Mouse (Mus musculus) thymus, postnatal 14 days (tissue): ENCODE measurements around the gene Frk.
"Not testable (repeated sequence)": the region's sequence is repeated elsewhere in the genome, so short reads cannot be mapped to it uniquely, and the experiment has no call there.

Source experiments
- DNase-seq: peaks from one replicate; pipeline ENCODE4 v3.0.0; 2021

Frk gene

DNA sequence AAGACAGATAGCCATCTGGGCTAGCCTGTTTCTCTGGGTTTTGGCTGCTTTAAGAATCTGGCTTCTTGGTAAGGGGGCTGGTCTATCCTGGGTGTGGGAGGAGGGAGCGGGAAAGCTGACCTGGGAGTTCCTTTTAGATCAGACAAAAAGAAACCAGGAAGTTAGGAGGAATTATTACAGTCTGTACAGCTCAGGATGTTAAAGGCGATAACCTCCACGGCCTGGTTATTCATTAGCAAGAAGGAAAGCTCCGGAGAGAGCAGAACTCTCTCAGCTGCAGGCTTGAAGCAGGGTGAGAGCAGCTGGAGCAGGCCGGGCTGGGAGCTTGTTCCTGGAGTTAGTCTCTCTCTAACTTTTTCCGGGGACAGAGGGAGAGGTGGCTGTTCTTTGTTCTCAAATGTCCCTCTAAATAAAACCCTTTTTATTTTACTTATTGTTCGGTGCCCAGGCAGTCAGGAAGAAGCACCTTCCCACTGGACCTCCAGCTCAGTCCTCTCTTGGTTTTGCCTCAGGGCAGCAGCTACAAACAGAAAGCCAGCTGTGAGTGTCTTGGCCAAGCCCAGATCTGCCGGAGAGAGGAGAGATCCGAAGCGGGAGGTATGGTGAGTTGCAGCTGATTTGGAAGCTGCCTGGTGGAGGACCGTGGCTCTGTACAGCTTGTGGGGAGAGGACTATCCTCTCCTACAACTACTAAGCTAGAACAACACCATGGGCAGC is at the start of gene Frk:
Frk (plus strand) TSS at position 103 of the 717 bp plus-strand sequence.
- DNase-seq = no peak

DNA sequence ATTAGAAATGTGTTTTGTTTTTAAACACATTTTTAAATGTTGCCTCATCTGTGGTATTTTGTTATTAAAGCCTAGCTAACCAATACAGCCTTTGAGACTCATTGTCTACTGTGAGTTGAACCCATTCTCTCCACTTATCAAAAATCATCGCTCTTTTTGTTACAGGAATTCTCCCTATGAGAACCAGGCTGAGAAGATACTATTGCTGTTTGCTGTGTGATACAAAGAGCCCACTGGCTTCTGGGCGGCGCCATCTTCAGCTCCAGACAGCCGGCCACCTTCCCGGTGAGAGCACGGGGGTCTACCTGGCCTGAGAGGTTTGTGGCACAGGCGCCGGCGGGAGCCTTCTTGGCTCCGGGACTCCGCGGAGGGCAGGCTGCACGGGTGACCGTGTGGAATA is 49.0 kb upstream of the Frk start:
- not testable (repeated sequence) for DNase-seq

DNA sequence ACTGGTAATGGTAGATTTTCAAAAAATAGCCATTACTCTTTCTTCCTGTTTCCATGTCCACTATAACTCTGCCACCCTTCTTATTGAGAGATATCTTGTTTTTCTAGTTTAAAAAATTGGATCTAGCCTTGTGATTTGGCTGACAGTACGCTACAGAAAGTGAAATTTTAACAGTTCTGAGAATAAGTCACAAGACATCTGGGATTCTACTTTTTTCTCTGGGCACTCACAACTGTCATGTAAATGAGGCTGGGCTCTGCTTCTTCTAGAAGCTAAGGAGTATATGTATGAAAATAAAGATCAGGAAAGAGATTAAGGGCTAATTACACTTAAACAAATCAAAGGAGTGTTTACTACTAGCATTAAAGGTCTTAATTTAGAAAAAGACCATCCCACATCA is 33.7 kb upstream of the Frk start:
- no peak for DNase-seq

DNA sequence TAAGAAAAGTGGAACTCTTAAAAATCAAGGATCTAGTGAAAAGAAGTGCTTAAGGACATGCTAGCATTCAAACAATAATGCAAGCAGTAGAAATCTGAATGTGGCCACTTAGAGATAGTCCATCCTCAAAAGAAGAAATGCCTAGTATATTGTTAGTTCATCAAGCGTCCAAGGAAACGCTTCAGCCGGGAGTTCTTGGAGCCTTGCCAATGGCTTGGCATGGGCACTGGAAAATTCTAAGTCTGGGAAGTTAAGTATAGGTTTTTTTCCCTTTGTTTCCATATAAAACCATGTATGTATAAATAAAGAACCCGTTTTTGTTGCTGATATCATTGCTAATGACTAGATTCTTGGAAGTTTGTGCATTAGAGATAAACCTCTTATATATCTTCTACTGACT is 21.7 kb upstream of the Frk start:
- no peak for DNase-seq

DNA sequence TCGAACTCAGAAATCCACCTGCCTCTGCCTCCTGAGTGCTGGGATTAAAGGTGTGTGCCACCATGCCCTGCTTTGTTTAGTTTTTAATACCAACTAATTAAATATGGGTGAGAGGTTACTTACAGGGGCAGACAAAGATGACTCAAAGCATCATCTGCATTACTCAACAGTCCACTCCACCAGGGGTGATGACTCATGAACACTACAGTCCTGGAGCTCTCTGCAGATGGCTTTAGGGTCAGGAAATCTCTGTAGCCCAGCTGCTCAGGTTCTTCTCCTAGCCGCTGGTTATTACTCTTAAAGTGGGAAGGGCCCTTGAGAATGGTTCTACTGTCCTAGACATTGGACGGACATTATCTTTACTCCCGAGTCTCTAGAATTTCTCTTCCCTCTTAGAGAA is 18.9 kb upstream of the Frk start:
- DNase-seq = no peak

DNA sequence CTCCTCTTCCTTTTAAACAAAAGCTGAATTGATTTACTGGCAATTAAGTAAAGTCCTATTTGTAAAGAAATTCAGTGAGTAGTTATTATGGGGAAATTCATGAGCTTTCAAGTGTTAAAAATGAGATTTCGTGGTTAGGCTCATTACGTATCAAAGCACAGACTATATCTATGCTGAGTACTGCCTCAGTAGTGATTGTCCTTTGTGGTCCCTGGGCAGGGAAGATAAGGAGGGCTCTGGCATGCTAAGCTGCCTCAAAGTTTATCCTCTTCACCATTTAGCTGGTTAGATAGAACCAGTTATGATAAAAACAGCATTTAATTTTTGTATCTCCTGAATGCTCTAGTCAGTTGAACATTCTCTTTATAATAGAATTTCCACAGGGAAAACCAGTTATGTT is 14.2 kb upstream of the Frk start:
- no peak for DNase-seq

DNA sequence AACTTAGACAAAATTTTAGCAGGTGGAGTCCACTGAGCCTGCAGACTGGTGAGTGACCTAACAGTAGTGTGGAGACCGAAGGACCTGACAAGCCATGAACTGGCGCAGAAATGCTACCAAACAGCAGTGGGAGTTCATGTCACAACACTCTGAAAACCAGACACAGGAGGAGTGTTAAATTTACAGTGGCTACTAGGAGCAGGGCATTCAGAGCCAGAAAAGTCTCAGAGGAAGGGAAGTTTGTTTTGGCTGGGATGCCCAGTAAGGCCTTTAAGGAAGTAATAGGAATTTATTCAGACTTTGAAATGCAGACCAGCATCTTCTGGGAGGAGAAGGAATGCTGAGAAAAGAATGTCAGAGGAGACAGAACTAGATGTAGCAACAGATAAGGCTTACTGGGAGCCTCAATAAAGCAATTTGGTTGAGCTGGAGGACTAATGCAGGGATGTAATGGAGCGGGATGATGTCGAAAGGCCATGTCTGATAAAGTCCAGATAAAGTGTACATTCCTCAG is 3.2 kb upstream of the Frk start:
- DNase-seq = no peak

DNA sequence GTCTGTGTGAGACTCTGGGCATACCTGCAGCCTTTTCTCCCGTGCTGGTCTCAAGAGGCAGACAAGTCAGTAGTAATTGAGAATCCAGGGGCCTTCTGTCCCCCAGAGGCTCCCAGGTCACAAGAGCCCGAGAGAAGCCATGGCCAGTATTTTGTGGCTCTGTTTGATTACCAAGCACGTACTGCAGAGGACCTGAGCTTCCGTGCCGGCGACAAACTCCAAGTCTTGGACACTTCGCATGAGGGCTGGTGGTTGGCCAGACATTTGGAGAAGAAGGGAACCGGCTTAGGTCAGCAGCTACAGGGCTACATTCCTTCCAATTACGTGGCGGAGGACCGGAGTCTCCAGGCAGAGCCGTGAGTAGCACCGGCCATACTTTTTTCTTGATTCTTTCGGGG is 814 bp downstream of the Frk start:
- DNase-seq = no peak

DNA sequence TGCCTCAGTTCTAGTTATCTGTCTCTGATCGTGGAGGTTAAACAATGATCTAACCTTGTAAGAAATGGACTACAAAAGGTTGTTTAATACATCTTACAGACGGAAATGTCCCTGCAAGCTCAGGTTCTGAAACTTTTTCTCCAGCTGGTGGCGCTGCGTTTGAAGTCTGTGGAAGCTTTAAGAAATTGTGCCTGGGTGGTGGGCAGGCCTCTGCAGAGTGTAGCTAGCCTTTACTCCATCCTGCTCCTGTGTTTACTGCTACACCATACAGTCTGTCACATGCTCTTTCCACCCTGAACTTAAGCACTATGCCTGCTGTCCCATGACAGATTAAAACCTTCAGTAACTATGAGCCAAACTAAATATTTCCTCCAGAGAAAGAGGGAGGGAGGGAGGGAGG is 1.9 kb downstream of the Frk start:
- DNase-seq = no peak

DNA sequence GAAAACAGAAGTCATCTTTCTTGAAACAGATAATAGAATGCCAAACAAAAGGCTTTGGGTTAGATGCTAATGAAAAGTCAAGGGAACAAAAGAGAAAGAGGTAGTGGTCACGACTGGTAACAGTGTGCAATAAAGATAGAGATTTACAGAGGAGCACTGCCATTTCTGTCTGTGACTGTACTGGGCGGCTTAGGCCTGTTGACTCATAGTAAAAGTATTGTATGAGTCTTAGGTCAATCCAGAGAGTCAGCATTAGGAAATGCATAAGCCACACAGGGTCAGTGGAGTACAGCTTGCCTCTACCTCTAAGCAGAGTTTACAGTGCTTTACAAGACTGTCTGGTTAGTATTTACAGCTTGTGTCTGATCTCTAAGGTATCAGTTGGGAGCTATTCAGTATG is 24.6 kb downstream of the Frk start:
- DNase-seq = no peak

DNA sequence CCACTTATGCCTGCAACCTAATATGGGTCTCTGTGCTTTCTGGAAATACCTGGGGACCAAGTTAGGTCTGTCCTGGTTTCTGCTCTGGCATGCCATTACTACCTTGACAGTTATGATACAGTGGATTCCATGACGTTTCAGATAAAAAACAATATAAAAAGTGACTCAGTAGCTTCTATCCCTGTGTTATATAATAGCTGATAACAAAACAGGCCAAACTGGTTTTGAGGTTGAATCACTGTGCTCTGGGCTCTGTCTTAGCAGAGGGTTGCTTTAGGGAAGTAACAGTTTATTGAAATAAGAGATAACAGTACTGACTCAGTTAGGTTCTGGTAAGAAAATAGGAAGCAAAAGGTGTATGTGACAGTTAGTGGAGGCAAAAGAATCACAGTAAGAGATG is 25.4 kb downstream of the Frk start:
- DNase-seq = no peak

DNA sequence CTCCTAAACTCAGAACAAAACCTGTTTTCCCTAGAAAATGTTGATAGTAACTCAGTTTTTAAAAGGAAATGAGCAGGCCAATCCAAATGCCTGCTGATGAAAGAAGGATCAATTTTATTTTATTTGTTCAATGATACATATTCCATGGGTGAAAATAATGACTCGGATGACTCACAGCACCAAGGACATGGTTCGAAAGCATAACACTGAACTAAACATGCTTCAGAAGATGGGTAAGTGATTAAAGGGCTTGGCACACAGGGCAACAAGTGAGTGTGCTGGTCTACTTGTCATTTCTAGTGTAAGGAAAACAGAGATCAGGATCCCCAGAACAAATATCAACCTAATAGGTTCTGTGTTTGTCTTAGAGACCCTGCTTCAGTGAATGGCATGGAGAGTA is 26.1 kb downstream of the Frk start:
- DNase-seq = no peak

DNA sequence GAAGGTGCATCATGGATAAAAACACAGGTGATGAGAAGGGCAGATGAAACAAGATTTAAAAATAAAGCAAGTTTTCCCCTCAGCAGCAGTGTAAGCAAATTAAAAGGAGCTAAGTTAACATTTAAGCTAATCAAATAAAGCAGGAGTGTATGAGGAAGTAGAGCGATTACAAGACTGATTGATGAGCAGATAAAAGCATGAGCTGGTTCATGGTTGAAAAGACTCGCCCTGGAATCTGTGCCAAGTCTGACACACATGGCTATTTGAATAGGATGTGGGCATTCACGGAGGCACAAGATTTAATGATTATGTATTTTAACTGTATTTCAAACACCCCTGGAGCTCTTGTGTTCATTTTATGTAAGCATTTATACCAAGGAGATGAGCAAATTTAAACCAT is 28.0 kb downstream of the Frk start:
- DNase-seq = no peak

DNA sequence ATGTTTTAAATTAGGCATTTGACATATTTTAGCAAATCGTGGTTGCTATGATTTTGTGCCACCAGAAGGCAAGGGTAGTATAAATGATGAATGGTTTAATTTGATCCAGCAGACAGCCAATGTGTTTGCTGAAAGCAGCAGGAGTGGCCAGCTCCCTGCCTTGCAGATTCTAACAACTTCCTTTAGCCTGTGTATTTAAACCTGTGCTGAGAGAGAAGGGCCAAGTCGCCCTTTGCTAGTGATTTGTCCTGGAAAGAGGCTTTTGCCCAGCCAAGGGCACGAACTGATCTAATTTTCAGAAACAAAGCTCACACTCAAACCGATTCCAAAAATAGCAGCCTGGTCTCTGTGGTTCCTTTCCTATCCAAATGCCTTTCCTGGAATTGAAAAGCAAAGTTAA is 29.4 kb downstream of the Frk start:
- DNase-seq = no peak

DNA sequence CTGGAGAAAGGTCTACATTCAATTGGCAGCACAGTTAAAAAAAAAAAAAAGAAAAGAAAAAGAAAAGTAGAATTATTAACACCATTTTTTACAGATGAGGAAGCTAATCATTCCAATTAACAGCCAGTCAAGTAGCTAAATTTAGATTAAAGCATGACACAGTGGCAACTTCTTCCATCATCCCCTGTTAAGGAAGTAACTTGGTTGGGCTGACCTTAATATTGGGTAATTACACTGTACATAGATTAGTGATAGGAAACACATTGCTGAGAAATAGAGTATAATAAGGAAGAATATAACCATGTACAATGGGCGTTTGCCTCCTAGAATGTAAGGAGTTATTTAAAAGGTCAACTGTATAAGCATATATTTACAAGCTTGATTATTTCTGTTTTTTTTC is 42.4 kb downstream of the Frk start:
- DNase-seq = no peak

DNA sequence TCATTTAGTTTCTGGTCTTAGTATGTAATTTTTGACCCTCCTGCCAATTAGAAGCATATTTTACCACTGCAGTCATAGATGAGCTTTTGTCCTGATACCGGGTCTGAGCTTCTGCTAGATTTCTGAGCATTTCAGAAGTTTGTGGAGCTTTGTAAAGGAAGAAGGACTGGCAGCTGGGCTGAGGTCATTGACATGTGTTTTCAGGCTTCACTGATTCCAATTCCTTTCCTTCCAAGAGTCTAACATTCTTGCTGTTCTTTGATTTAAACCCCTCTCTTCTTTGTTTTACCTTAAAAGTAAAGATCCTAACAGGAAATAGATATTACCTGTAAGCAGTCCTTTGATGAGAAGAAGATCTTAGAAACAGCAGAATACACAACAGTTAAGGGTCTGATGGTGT is 48.6 kb downstream of the Frk start:
- no peak for DNase-seq

DNA sequence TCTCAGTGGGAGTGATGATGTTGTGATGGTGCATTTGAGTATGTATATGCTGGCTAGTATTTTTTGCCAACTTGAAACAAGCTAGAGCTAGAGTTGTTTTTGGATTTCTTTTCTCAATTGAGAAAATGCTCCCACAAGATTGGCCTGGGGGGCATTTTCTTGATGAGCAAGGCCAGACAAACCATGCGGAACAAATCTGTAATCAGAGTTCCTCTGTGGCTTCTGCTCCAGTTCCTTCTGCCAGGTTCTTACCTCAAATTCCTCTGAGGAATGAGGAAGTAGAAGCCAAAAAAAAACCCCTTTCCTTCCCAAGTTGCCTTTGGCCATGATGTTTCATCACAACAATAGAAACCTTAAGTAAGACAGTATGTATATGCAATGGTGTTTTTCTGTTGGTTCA is 49.3 kb downstream of the Frk start:
- DNase-seq = no peak

DNA sequence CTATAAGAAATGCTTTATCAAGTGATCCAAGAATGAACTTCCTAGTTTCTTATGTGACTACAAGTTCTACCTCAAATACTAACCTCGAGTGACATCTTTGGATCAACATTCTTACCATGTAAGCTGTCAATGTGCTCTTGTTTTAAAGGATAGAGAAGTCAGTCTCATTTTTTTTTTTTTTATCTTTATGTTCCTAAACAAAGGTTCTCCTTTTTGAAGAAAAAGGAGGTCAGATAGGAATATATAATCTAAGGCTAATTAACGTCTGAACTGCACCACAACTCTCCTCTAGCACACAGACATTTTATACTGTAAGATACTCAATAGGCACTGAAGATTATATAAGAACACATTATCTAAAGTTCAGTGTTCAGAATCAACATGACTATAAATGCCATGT is 57.5 kb downstream of the Frk start:
- no peak for DNase-seq

DNA sequence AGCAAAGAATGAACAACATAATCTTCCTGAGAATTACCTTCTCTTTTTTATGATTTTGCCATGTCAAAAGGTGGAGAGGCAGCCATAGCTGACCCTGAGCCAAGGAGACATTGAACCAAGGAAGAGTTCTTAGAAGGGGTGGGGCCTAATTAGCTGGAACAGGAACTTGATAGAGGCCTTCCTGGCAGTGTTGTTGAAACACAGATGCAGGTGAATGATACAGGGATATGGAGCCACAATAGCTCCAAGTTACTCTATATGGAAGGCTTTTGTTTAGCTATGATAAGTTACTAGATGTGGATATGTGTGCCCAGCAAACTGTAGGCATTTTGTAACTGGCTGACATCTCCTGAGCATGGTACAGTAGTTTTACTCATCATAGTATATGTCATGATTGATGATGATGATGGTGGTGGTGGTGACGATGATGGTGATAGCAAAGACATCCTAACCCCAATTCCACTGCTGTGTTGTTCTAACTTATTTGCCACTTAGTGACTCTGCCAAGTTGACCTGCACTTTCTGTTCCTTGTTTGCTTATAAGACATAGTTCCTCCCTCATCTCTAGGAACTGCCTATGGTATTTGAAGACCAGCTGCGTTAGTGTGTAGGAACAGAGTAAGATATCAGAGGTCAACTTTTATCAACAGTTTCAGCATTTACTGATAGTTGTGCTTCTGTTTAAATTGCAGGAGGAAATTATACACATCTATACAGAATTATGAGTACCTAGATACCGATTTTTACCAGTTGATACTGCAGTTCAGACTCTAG is 58.7 kb downstream of the Frk start:
- no peak for DNase-seq

DNA sequence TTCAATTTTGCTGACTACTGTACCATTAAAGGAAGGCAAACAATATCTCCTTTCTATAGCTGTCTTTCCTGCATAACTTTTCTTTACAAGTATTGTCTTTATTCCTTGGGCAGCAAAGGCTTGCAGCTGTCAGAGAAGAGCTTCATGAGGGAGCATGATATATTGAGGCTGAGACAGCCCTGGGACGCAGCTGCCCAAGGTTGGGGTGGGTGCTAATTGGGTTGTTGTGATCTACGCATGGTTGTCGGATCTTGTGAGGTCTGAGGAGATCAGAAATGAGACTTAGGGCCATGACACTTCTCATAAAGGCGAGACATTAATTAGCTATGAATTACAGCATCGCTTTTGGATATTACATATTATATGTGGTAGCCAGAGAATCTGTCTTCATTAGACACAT is 67.4 kb downstream of the Frk start:
- no peak for DNase-seq

DNA sequence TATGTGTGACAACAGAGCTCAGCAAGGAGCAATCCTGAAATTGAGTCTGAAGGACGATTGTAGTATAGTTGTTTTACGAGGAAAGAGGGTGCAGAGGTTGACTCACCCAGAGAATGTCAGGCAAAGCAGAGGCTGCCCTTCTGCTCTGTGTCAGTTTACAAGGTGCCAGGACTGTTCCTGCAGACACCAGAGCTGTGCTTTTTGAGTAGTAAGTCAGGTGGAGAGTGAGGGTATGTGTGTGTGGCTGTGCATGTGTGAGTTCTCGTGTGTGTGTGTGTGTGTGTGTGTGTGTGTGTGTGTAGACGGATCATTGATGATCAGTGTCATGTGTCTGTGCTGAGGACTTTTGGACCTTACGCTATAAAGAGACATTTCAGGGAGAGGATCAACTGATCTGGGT is 68.4 kb downstream of the Frk start:
- DNase-seq = no peak

DNA sequence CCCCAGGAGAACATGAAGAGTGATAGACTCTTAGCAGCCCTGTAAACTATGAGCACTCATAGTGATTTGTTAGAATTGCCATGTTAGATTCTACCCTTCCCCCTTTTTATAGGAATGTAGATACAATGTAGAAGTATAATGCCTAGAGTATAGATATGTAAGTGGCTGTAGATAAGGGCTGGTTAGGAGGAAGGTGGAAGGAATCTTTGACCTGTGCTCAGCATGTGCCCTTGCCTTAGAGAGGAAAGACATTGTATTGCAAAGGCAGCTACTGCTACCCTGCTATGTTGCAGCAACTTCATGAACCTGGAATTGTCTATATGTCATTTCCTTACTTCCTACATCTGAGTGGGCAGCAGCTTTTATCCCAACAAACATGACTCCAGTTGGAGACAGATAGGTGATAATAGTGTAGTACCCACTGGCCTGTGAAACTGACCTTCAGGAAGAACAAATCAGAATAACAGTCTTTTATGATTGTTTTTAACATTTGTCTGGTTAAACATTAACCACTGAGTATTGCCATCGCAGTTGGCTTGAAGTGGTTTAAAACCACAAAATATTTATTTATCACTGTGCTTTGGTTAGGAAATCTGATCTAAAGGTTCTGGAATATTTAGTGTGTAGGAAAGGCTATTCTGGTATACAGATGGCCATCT is 80.4 kb downstream of the Frk start:
- no peak for DNase-seq

DNA sequence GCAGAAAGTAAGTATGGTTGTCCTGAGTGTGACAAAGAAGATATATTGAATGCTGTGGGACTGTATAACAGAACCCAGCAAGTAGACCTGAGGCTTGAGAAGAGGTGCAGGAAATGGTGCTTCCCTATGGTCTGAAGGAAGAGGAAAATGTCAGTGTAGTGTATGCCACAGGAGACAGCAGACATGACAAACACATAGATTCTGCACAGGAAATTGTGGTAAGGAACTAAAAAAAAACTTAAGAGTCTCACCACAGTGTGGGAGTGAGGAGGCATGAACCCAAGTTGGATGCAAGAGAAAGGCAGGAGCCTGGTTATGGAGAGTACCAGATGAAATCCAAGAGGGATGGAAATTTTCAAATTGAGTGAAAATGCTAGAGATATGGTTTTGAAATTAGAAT is 132.3 kb downstream of the Frk start:
- no peak for DNase-seq

DNA sequence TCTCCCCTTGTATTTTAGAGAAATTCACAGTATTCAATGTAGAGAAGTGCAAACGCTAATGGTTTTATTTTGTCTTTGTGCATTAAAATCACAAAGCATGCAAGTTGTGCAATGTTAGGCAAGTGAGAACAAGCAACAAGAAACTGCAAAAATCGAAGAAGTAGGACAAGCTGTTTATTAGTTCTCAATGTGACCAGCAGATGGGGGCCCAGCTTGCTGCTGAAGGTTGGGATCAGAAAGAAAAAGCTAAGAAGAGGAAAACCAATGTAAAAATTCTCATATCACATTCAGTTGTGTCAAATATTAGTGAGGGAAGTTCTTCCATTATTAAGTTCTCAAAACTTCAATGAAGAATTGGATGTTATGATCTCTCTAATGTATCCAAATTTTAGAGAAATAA is 134.0 kb downstream of the Frk start:
- no peak for DNase-seq
